Mouse (Mus musculus) ES-E14 (cell line): ENCODE measurements at regions not wholly inside any gene's neighbourhood (a gene's known extent, or its start where the extent isn't known, plus 50 kb on each side); places are given as distances from the start of the nearest gene placed in this dataset.

Source experiments
- DNase-seq: peaks from one replicate; pipeline ENCODE4 v3.0.0-alpha.2; 2013; ENCODE audit warnings: low read depth, low spot score
- H3K27ac ChIP-seq: 2 replicates; pipeline ENCODE4 v1.5.1; 2012; ENCODE audit warnings: low read depth, mild to moderate bottlenecking, low read length, moderate library complexity, mixed read lengths; ENCODE audit not compliant: poor library complexity, insufficient read depth, severe bottlenecking
- H3K36me3 ChIP-seq: 2 replicates; pipeline ENCODE4 v1.6.1; 2012; ENCODE audit warnings: mild to moderate bottlenecking, low read length, moderate library complexity, mixed read lengths; ENCODE audit not compliant: control insufficient read depth, poor library complexity, insufficient read depth, severe bottlenecking
- H3K4me1 ChIP-seq, 2 experiments: fragments of 150-350 bp in 1 of 2; sonication (generic) in 1 of 2; 2 replicates each; pipeline ENCODE4 v1.6.1; 2012; ENCODE audit warnings: low read length in 2 of 2, mild to moderate bottlenecking in 1 of 2, mixed read lengths in 1 of 2; ENCODE audit not compliant: control insufficient read depth in 2 of 2, insufficient read depth in 2 of 2, poor library complexity in 1 of 2
- H3K4me3 ChIP-seq, 2 experiments: fragments of 150-350 bp in 1 of 2; sonication (generic) in 1 of 2; 2 replicates each; pipeline ENCODE4 v1.5.1; 2012; ENCODE audit warnings: low read length in 2 of 2, low read depth in 1 of 2, mild to moderate bottlenecking in 1 of 2, mixed read lengths in 1 of 2; ENCODE audit not compliant: insufficient read depth in 1 of 2, poor library complexity in 1 of 2, severe bottlenecking in 1 of 2
- H3K9ac ChIP-seq: 2 replicates; pipeline ENCODE4 v1.6.1; 2012; ENCODE audit warnings: low read depth, mild to moderate bottlenecking, low read length, mixed read lengths; ENCODE audit not compliant: poor library complexity, insufficient read depth, severe bottlenecking
- H3K9me3 ChIP-seq: fragments of 150-350 bp; sonication (generic); 2 replicates; pipeline ENCODE4 v1.6.1; 2012; ENCODE audit warnings: low read depth, mild to moderate bottlenecking, low read length; ENCODE audit not compliant: control insufficient read depth, insufficient read depth
- CHD2 ChIP-seq: IDR thresholded peaks from 2 replicates; pipeline ENCODE4 v1.6.1; 2014; ENCODE audit warnings: mild to moderate bottlenecking, low read depth, low read length, inconsistent platforms
- HCFC1 ChIP-seq: IDR thresholded peaks from 2 replicates; pipeline ENCODE4 v1.6.1; 2012; ENCODE audit warnings: low read length, inconsistent platforms, borderline replicate concordance; ENCODE audit not compliant: insufficient read depth
- MAFK ChIP-seq: IDR thresholded peaks from 2 replicates; pipeline ENCODE4 v1.6.1; 2014; ENCODE audit warnings: mild to moderate bottlenecking, low read depth, low read length, inconsistent platforms; ENCODE audit not compliant: insufficient read depth
- ZC3H11A ChIP-seq: IDR thresholded peaks from 2 replicates; pipeline ENCODE4 v1.6.1; 2012; ENCODE audit warnings: low read depth, mild to moderate bottlenecking, inconsistent platforms, low read length, borderline replicate concordance
- ZNF384 ChIP-seq: IDR thresholded peaks from 2 replicates; pipeline ENCODE4 v1.6.1; 2012; ENCODE audit warnings: low read depth, low read length, inconsistent platforms
- in situ Hi-C, 2 experiments: fragments of 600-800 bp; cut with MboI; formaldehyde crosslinking; loops; one replicate each; pipeline ENCODE4 v1.15.1; 2025; ENCODE audit warnings: low sequenced_read_pairs in 2 of 2, inconsistent platforms in 1 of 2; ENCODE audit not compliant: unreplicated experiment in 2 of 2

- in situ Hi-C loops: no loop called here
- Histone ChIP-seq H3K4me3 (no peak overlapping the region), H3K27ac (no peak overlapping the region), H3K4me1 (no peaks in the 10 kb centered on the region), H3K9me3 (no peaks in the 10 kb centered on the region), H3K9ac (no peak overlapping the region), H3K36me3 (no peaks in the 10 kb centered on the region)
- TF ChIP-seq HCFC1: no peak
- TF ChIP-seq ZNF384: no peak
- no peak for TF ChIP-seq ZC3H11A
- no peak for TF ChIP-seq CHD2
- no peak for TF ChIP-seq MAFK
- DNase-seq: no peak
These were observed 351.1 kb downstream of the Adam3 start for GRCm38 (mm10) chr8:24374503-24374902.

GRCm38 (mm10) chr8:24372068-24372467 lies 353.6 kb downstream of the Adam3 start:
- TF ChIP-seq CHD2: no peak
- TF ChIP-seq ZC3H11A: no peak
- TF ChIP-seq ZNF384: no peak
- TF ChIP-seq MAFK: no peak
- TF ChIP-seq HCFC1: no peak
- no peak for DNase-seq
- Histone ChIP-seq H3K4me1 (no peaks in the 10 kb centered on the region), H3K4me3 (no peak overlapping the region), H3K9me3 (no peaks in the 10 kb centered on the region), H3K27ac (no peak overlapping the region), H3K9ac (no peak overlapping the region), H3K36me3 (no peaks in the 10 kb centered on the region)
- in situ Hi-C loops: no loop called here

GRCm38 (mm10) chr8:24366000-24366399 lies 359.7 kb downstream of the Adam3 start:
- Histone ChIP-seq H3K9ac (no peak overlapping the region), H3K4me1 (no peaks in the 10 kb centered on the region), H3K9me3 (no peaks in the 10 kb centered on the region), H3K27ac (no peak overlapping the region), H3K36me3 (no peaks in the 10 kb centered on the region), H3K4me3 (no peak overlapping the region)
- TF ChIP-seq MAFK (no peak), ZC3H11A (no peak), CHD2 (no peak), ZNF384 (no peak), HCFC1 (no peak)
- no peak for DNase-seq
- in situ Hi-C loops: no loop called here

- TF ChIP-seq CHD2: no peak
- no peak for TF ChIP-seq ZNF384
- no peak for TF ChIP-seq ZC3H11A
- no peak for TF ChIP-seq HCFC1
- no peak for TF ChIP-seq MAFK
These were observed 361.0 kb downstream of the Adam3 start for GRCm38 (mm10) chr8:24364685-24365084.

GRCm38 (mm10) chr8:24359022-24359600 lies 366.5 kb downstream of the Adam3 start:
- no peak for DNase-seq

More at GRCm38 (mm10) chr8:24364685-24365084, 361.0 kb downstream of the Adam3 start:
- no peaks in the 10 kb centered on the region for H3K36me3 ChIP-seq
- H3K9ac ChIP-seq: no peak overlapping the region
- no peak overlapping the region for H3K27ac ChIP-seq
- no peak overlapping the region for H3K4me3 ChIP-seq
- H3K4me1 ChIP-seq: peaks cover 0 to under 1% of the 10 kb centered on the region in 2 experiments; a peak in 1 of 4 replicates
- in situ Hi-C loops: no loop called here
- no peak for DNase-seq
- H3K9me3 ChIP-seq: 0 out of 2 replicates have a peak, but pooled peaks cover 2% of the 10 kb centered on the region

More at GRCm38 (mm10) chr8:24359022-24359600, 366.5 kb downstream of the Adam3 start:
- H3K4me1 ChIP-seq: peaks cover 6 to 7% of the 10 kb centered on the region in 2 experiments; a peak in 3 of 4 replicates
- no peak overlapping the region for H3K4me3 ChIP-seq
- in situ Hi-C loops: no loop called here
- TF ChIP-seq ZNF384: no peak
- no peak for TF ChIP-seq ZC3H11A
- TF ChIP-seq CHD2: 0 out of 2 replicates have a peak, but pooled peaks have one; percentile 29
- H3K9ac ChIP-seq: no peak overlapping the region
- H3K27ac ChIP-seq: no peak overlapping the region; the same call in 1 of the 2 replicates
- no peaks in the 10 kb centered on the region for H3K36me3 ChIP-seq
- H3K9me3 ChIP-seq: peaks cover 2% of the 10 kb centered on the region; the same call in 1 of the 2 replicates
